Mouse (Mus musculus) lung, postnatal 0 days (tissue): Measurements from ENCODE around the gene Map7d2. TPM values are rescaled to one million over a fixed set of nuclear protein-coding genes. Genes with fewer than 3 reads are reported as not detected.

Experiments used
- ATAC-seq: fragments of 200-750 bp; cut with Nextera tagmentation; 2 replicates; pipeline ENCODE4 v1.8.0; 2017; ENCODE audit warnings: moderate library complexity
- DNase-seq: peaks from one replicate; pipeline ENCODE4 v3.0.0-alpha.2; 2016; ENCODE audit warnings: low spot score
- H3K27ac ChIP-seq: fragments of 300-500 bp; sonication (generic); 2 replicates; pipeline ENCODE4 v1.5.1; 2014; ENCODE audit warnings: antibody characterized with exemption, mild to moderate bottlenecking, low read length, mixed read lengths
- H3K27me3 ChIP-seq: fragments of 300-500 bp; sonication (generic); replicated peaks from 2 replicates; pipeline ENCODE4 v1.6.1; 2014; ENCODE audit warnings: low read length, mixed read lengths; ENCODE audit not compliant: insufficient read depth
- H3K36me3 ChIP-seq: fragments of 300-500 bp; sonication (generic); 2 replicates; pipeline ENCODE4 v1.6.1; 2014; ENCODE audit warnings: low read length, mixed read lengths; ENCODE audit not compliant: insufficient read depth
- H3K4me1 ChIP-seq: fragments of 300-500 bp; sonication (generic); 2 replicates; pipeline ENCODE4 v1.6.1; 2014; ENCODE audit warnings: antibody characterized with exemption, low read depth, low read length, mixed read lengths; ENCODE audit not compliant: insufficient read depth
- H3K4me2 ChIP-seq: fragments of 300-500 bp; sonication (generic); replicated peaks from 2 replicates; pipeline ENCODE4 v1.6.1; 2014; ENCODE audit warnings: low read depth, mild to moderate bottlenecking, low read length, moderate library complexity, mixed read lengths
- H3K4me3 ChIP-seq: fragments of 300-500 bp; sonication (generic); 2 replicates; pipeline ENCODE4 v1.5.1; 2014; ENCODE audit warnings: low read depth, low read length
- H3K9ac ChIP-seq: fragments of 300-500 bp; sonication (generic); replicated peaks from 2 replicates; pipeline ENCODE4 v1.6.1; 2014; ENCODE audit warnings: low read depth, mild to moderate bottlenecking
- H3K9me3 ChIP-seq: fragments of 300-500 bp; sonication (generic); 2 replicates; pipeline ENCODE4 v1.6.1; 2016; ENCODE audit warnings: low read length, mixed read lengths
- CTCF ChIP-seq: IDR thresholded peaks from 2 replicates; pipeline ENCODE4 v1.5.1; 2016; ENCODE audit warnings: antibody characterized with exemption, mild to moderate bottlenecking
- EP300 ChIP-seq: IDR thresholded peaks from 2 replicates; pipeline ENCODE4 v1.6.1; 2016; ENCODE audit warnings: antibody characterized with exemption, mild to moderate bottlenecking, control low read depth
- WGBS: fragments of 180-500 bp; shearing (Covaris S2); extraction: QIAGEN DNeasy Blood & Tissue Kit; methylation state at CpG from one replicate; pipeline ENCODE4 v1.1.7; 2014; 5-methylcytosine and 5-hydroxymethylcytosine counted together
- polyA plus RNA-seq: library from polyadenylated mRNA; unstranded; fragments of >200 nt; fragmentation: Nextera tagmentation; extraction: Ambion mirVana; gene quantifications from 2 replicates; pipeline ENCODE4 v1.2.1, GENCODE M21; 2015

Gene Map7d2
- polyA plus RNA-seq, 1 experiment from 2014 or later = 0.66 TPM

DNA sequence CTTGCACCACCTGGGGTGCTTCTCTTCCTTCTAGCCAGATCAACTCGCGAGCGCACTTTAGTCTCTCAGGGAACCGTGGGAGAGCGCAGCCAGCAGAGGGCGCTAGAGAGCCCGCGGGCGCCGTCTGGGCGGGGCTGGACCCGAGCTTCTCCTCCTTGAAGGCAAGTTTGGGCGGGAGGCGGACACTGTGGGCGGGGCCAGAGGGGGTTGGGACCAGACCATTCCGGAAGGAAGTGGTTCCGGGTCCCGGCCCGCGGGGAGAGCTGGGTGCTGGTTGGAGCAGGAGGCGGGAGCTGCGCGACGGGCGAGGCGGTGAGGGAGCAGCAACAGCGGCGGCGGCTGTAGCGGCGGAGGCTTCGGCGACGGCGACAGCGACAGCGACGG lies 118.0 kb downstream of the Map7d2 start:
- ATAC-seq (peak; percentile 99), DNase-seq (peak; percentile 95)
- peak overlapping the region; percentile 70 for H3K4me2 ChIP-seq
- no peaks in the 10 kb centered on the region for H3K27me3 ChIP-seq
- H3K4me3 ChIP-seq = peak overlapping the region; percentile 50
- peak overlapping the region; percentile 73 for H3K27ac ChIP-seq
- no peaks in the 10 kb centered on the region for H3K4me1 ChIP-seq
- peak overlapping the region; percentile 29; the same call in 1 of the 2 replicates for H3K9ac ChIP-seq
- 16% methylated on average over 21 of the region's 38 CpGs for WGBS
- TF ChIP-seq EP300 = no peak; the same call in 1 of the 2 replicates
- TF ChIP-seq CTCF = peak; percentile 96
- H3K36me3 ChIP-seq = no peaks in the 10 kb centered on the region
- H3K9me3 ChIP-seq = no peaks in the 10 kb centered on the region

DNA sequence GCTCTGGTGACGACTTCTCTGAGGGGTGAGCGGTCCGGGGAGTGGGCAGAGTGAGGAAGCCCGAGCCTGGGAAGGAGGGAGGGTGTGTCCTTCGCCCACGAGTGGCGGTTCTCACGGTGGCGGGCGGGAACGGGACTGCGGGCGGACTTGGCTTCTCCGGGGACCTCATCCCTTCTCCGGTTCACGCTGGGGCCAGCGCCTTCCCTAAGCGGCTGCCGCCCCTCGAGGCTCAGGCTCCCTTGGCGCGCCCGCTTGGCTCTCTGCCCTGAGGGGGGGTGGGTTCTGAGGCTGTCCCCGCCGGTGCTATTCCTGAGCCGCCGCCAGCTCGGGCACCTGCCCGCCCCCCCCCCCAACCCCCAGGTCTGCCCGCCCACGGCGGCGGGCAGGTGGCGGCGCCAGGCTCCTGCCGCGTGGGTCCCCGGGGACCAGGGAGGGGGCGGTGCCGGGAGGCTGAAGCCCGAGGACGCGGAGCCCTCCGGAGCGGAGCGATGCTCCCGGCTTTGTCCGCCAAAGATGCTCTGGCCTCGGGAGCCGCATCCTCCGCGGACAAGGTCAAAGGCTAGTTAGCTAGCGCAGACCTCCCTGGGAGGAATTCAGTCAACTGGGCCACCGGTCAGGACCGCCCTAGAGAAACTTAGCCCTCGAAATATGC lies 118.6 kb downstream of the Map7d2 start:
- Histone ChIP-seq H3K4me3 (peak overlapping the region; percentile 50), H3K4me1 (no peaks in the 10 kb centered on the region), H3K27ac (peak overlapping the region; percentile 73), H3K4me2 (peak overlapping the region; percentile 70), H3K27me3 (no peaks in the 10 kb centered on the region), H3K9ac (peak overlapping the region; percentile 29; the same call in 1 of the 2 replicates), H3K9me3 (no peaks in the 10 kb centered on the region), H3K36me3 (no peaks in the 10 kb centered on the region)
- WGBS = 27% methylated on average over 10 of the region's 56 CpGs
- TF ChIP-seq EP300 (no peak), CTCF (no peak)
- DNase-seq = peak; percentile 21
- ATAC-seq = peak; percentile 53

DNA sequence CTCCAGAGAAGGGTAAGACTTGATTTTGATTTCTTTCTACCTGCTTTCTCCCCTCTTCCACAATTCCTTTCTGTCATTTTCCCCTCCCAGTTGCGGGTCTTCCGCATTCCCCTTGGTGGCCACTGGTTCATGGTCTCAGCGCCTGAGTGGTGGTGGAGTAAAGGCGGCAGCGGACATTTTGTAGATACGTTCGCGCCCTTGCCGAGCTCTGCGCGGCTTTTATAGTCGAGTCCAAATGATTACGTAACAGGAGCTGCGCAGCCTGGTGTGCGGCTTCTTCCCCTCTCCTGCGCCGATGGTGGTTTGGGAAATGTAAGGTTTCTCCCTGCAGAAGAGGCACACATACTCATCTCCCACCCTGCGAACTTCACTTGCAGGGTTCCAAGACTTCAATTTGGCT lies 127.6 kb downstream of the Map7d2 start:
- Histone ChIP-seq H3K9ac (no peak overlapping the region), H3K4me1 (no peaks in the 10 kb centered on the region), H3K9me3 (no peaks in the 10 kb centered on the region), H3K36me3 (no peaks in the 10 kb centered on the region), H3K27me3 (no peaks in the 10 kb centered on the region), H3K4me3 (no peak overlapping the region), H3K27ac (no peak overlapping the region), H3K4me2 (no peak overlapping the region)
- DNase-seq (no peak), ATAC-seq (no peak)
- no peak for TF ChIP-seq EP300
- TF ChIP-seq CTCF = no peak
- 92% methylated on average over 16 of the region's 18 CpGs for WGBS

DNA sequence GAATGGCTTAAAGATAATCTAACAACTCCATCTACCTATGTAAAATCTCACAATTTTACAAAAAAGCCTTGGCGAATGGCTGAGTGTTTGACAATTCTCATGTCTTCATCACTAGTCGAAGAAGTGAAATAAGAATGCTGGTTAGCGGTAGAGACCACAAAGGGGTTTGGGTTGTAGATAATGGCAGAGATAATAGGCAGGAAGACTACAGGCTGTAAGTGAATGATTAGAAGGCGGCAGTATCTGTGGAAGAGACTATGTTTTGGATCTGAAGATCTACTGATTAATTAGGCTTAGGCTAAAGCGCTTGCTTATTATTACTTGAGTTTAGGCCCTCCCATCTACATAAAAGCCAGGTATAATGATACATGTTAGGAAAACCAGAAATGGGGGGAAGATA lies 132.7 kb downstream of the Map7d2 start:
- Histone ChIP-seq H3K27ac (no peak overlapping the region), H3K9me3 (no peaks in the 10 kb centered on the region), H3K4me2 (no peak overlapping the region), H3K4me3 (no peak overlapping the region), H3K27me3 (no peaks in the 10 kb centered on the region), H3K4me1 (no peaks in the 10 kb centered on the region), H3K9ac (no peak overlapping the region), H3K36me3 (no peaks in the 10 kb centered on the region)
- 87% methylated on average over 5 of the region's 5 CpGs for WGBS
- TF ChIP-seq CTCF = no peak
- no peak for TF ChIP-seq EP300
- ATAC-seq = no peak
- no peak for DNase-seq

Other genes starting within 250 kb of the Map7d2 start
- 6.6 and 6.8 TPM in 2 replicates for gene Rps6ka3, start 204.3 kb upstream of the Map7d2 start, polyA plus RNA-seq
- 68.4 and 73.1 TPM in 2 replicates for gene Eif1ax, start 42.4 kb upstream of the Map7d2 start, polyA plus RNA-seq
- 11.7 and 12.6 TPM in 2 replicates for gene Bclaf3, start 112.1 kb downstream of the Map7d2 start, polyA plus RNA-seq
- 17.9 and 19.7 TPM in 2 replicates for gene Sh3kbp1, start 212.7 kb downstream of the Map7d2 start, polyA plus RNA-seq